Mouse (Mus musculus): ENCODE results near the gene Itga7. TPM values are rescaled to one million over a fixed set of nuclear protein-coding genes. Genes with fewer than 3 reads are reported as not detected.
"Not testable (repeated sequence)": the region's sequence is repeated elsewhere in the genome, so short reads cannot be mapped to it uniquely, and the experiment has no call there.

Itga7 gene
- polyA plus RNA-seq, 1 experiment from 2014 or later, result 12.7 TPM

- not testable (repeated sequence) for H3K4me1 ChIP-seq (ENCODE audit: control insufficient read depth, insufficient read depth, low read depth, low read length); H3K4me2 ChIP-seq (ENCODE audit: low read length); H3K4me3 ChIP-seq (ENCODE audit: low read length); H3K36me3 ChIP-seq (ENCODE audit: control insufficient read depth, insufficient read depth, low read length); ATAC-seq; H3K9ac ChIP-seq (ENCODE audit: low read depth, low read length); H3K27me3 ChIP-seq (replicated peaks; ENCODE audit: control insufficient read depth, insufficient read depth, low read length); H3K9me3 ChIP-seq (ENCODE audit: control insufficient read depth, low read length); H3K27ac ChIP-seq (ENCODE audit: low read depth, low read length)
- 73% methylated on average over 1 of the region's 1 CpGs for WGBS
Measured at GRCm38 (mm10) chr10:128989131-128989530, 55.5 kb downstream of the Itga7 start, which contains the start of gene Olfr9. Gene Olfr9, plus strand, starts transcription at chr10:128989431.

DNA sequence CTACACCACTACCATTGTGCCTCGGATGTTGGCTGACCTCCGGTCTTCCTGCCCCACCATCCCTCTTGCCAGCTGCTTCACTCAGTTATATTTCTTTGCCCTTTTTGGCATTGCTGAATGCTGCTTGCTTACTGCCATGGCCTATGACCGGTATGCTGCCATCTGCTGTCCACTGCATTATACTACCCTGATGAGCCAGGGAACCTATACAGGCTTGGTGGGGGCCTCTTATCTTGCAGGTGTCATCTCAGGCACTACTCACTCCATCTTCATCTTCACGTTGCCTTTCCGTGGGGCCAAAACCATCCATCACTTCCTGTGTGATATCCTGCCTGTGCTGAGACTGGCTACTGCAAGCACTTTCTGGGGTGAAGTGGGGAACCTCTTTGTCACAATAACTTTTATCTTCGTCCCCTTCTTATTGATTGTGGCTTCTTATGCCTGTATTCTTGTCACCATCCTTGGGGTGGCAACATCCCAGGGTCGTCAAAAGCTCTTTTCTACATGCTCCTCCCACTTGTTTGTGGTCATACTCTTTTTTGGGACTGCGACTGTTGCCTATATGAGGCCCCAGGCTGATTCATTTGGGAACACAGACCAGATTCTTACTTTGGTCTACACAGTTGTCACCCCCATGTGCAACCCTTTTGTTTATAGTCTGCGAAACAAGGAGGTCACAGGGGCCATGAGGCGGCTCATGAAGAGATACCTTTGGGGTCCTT lies 56.7 kb downstream of the Itga7 start:
- ATAC-seq, result 0 out of 2 replicates have a peak, but pooled peaks have one; percentile 58

DNA sequence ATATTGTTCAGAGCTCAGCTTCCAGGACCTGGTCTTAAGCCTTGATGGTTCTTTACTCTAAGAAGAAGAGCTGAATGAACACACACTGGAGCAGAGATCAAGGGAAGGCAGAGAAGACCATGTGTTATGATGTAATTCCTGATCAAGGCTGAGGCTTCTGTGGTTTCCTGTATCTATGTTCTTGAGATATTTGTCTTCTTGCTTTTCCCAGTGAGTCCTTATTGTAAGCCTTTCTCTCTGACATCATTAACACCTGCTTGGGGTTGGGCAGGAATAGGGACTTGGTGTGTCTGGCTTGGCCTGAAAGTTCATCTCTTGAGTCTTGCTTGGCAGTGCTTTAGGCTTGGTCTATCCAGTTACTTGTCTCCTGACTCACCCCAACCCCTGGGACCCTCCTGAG lies 57.4 kb downstream of the Itga7 start:
- no peak overlapping the region for H3K9ac ChIP-seq (ENCODE audit: low read depth, low read length)
- no peak overlapping the region for H3K4me3 ChIP-seq (ENCODE audit: low read length)
- H3K27ac ChIP-seq (ENCODE audit: low read depth, low read length), result no peak overlapping the region
- ATAC-seq, result no peak
- H3K36me3 ChIP-seq (ENCODE audit: control insufficient read depth, insufficient read depth, low read length), result no peaks in the 10 kb centered on the region
- H3K4me1 ChIP-seq (ENCODE audit: control insufficient read depth, insufficient read depth, low read depth, low read length), result no peaks in the 10 kb centered on the region
- no peaks in the 10 kb centered on the region for H3K27me3 ChIP-seq (replicated peaks; ENCODE audit: control insufficient read depth, insufficient read depth, low read length)
- H3K4me2 ChIP-seq (ENCODE audit: low read length), result no peak overlapping the region
- H3K9me3 ChIP-seq (ENCODE audit: control insufficient read depth, low read length), result no peaks in the 10 kb centered on the region

More for the DNA sequence above, 56.7 kb downstream of the Itga7 start:
- not testable (repeated sequence) for H3K4me2 ChIP-seq (ENCODE audit: low read length); H3K4me3 ChIP-seq (ENCODE audit: low read length); H3K9me3 ChIP-seq (ENCODE audit: control insufficient read depth, low read length); H3K4me1 ChIP-seq (ENCODE audit: control insufficient read depth, insufficient read depth, low read depth, low read length); H3K27ac ChIP-seq (ENCODE audit: low read depth, low read length); H3K9ac ChIP-seq (ENCODE audit: low read depth, low read length); H3K27me3 ChIP-seq (replicated peaks; ENCODE audit: control insufficient read depth, insufficient read depth, low read length); H3K36me3 ChIP-seq (ENCODE audit: control insufficient read depth, insufficient read depth, low read length)
- 69% methylated on average over 7 of the region's 10 CpGs for WGBS

DNA sequence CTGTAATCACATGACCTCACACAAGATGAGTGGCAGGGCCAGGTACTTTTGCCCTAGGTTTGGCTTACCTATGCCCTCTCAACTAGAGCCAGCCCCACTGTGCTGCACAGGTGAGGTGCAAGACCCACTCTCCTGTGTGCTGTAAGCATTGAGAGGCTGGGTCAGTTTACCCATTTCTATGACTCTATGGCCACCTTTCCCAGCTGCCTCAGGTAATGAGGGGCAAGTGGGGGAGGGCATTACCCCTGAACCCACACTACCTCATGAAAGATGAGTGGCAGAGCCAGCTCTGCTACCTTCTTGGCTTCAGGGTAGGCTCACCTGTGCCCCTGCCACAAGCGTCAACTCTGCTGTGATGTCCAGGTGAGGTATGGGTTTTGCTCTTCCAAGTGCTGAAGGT lies 62.2 kb downstream of the Itga7 start:
- WGBS, result 85% methylated on average over 1 of the region's 1 CpGs
- no peaks in the 10 kb centered on the region for H3K9me3 ChIP-seq (ENCODE audit: control insufficient read depth, low read length)
- no peak for ATAC-seq
- no peak overlapping the region for H3K4me2 ChIP-seq (ENCODE audit: low read length)
- no peaks in the 10 kb centered on the region for H3K27me3 ChIP-seq (replicated peaks; ENCODE audit: control insufficient read depth, insufficient read depth, low read length)
- no peaks in the 10 kb centered on the region for H3K4me1 ChIP-seq (ENCODE audit: control insufficient read depth, insufficient read depth, low read depth, low read length)
- H3K36me3 ChIP-seq (ENCODE audit: control insufficient read depth, insufficient read depth, low read length), result no peaks in the 10 kb centered on the region
- H3K9ac ChIP-seq (ENCODE audit: low read depth, low read length), result no peak overlapping the region
- no peak overlapping the region for H3K4me3 ChIP-seq (ENCODE audit: low read length)
- H3K27ac ChIP-seq (ENCODE audit: low read depth, low read length), result no peak overlapping the region

DNA sequence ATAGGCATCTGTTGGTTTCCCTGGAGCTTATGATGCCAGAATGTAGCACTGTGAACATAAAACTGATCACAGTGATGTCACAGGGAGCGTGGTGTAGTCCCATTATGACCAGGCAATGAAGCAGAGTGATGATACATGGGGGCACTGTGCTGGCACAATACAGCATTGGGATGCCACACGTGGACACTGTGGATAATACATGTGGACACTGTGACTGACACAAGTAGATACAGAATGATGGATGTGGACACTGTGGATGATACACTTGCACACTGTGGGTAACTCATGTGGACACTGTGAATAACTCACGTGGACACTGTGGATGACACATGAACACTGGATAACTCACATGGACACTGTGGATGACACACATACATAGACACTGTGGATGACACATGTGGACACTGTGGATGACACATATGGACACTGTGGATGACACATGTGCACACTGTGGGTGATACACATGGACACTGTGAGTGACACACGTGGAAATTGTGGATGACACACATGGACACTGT lies 63.0 kb downstream of the Itga7 start:
- Histone ChIP-seq H3K27me3 (replicated peaks; ENCODE audit: control insufficient read depth, insufficient read depth, low read length) (no peaks in the 10 kb centered on the region), H3K9me3 (ENCODE audit: control insufficient read depth, low read length) (no peaks in the 10 kb centered on the region), H3K36me3 (ENCODE audit: control insufficient read depth, insufficient read depth, low read length) (no peaks in the 10 kb centered on the region), H3K4me1 (ENCODE audit: control insufficient read depth, insufficient read depth, low read depth, low read length) (no peaks in the 10 kb centered on the region), H3K9ac (ENCODE audit: low read depth, low read length) (no peak overlapping the region), H3K27ac (ENCODE audit: low read depth, low read length) (no peak overlapping the region), H3K4me2 (ENCODE audit: low read length) (no peak overlapping the region), H3K4me3 (ENCODE audit: low read length) (no peak overlapping the region)
- 0 out of 2 replicates have a peak, but pooled peaks have one; percentile 24 for ATAC-seq
- WGBS, result 77% methylated on average over 4 of the region's 4 CpGs

- no peak overlapping the region for H3K4me2 ChIP-seq (ENCODE audit: low read length)
- no peak overlapping the region for H3K9ac ChIP-seq (ENCODE audit: low read depth, low read length)
- no peak overlapping the region for H3K27ac ChIP-seq (ENCODE audit: low read depth, low read length)
- H3K27me3 ChIP-seq (replicated peaks; ENCODE audit: control insufficient read depth, insufficient read depth, low read length), result no peaks in the 10 kb centered on the region
- no peak overlapping the region for H3K4me3 ChIP-seq (ENCODE audit: low read length)
- ATAC-seq, result no peak
- no peaks in the 10 kb centered on the region for H3K4me1 ChIP-seq (ENCODE audit: control insufficient read depth, insufficient read depth, low read depth, low read length)
- 82% methylated on average over 14 of the region's 14 CpGs for WGBS
- H3K36me3 ChIP-seq (ENCODE audit: control insufficient read depth, insufficient read depth, low read length), result no peaks in the 10 kb centered on the region
- no peaks in the 10 kb centered on the region for H3K9me3 ChIP-seq (ENCODE audit: control insufficient read depth, low read length)
Measured at GRCm38 (mm10) chr10:129004032-129004920, 70.7 kb downstream of the Itga7 start.

Other genes with a start within 250 kb of the Itga7 start
- gene Rab5b, start 237.6 kb upstream of the Itga7 start, polyA plus RNA-seq (2015; fragmentation: Nextera tagmentation; extraction: Ambion mirVana), result 118 and 130 TPM in 2 replicates
- 0.83 and 0.97 TPM in 2 replicates for gene Pmel, start 229.6 kb upstream of the Itga7 start, polyA plus RNA-seq (2015; fragmentation: Nextera tagmentation; extraction: Ambion mirVana)
- 18.3 and 24.2 TPM in 2 replicates for gene Cdk2, start 228.8 kb upstream of the Itga7 start, polyA plus RNA-seq (2015; fragmentation: Nextera tagmentation; extraction: Ambion mirVana)
- 7.4 and 8.8 TPM in 2 replicates for gene Dgka, start 189.0 kb upstream of the Itga7 start, polyA plus RNA-seq (2015; fragmentation: Nextera tagmentation; extraction: Ambion mirVana)
- 40.8 and 46.3 TPM in 2 replicates for gene Pym1, start 185.9 kb upstream of the Itga7 start, polyA plus RNA-seq (2015; fragmentation: Nextera tagmentation; extraction: Ambion mirVana)
- 0.45 and 0.74 TPM in 2 replicates for gene Mmp19, start 142.9 kb upstream of the Itga7 start, polyA plus RNA-seq (2015; fragmentation: Nextera tagmentation; extraction: Ambion mirVana)
- 49.6 and 53.2 TPM in 2 replicates for gene Dnajc14, start 129.8 kb upstream of the Itga7 start, polyA plus RNA-seq (2015; fragmentation: Nextera tagmentation; extraction: Ambion mirVana)
- gene Tmem198b, start 129.4 kb upstream of the Itga7 start, polyA plus RNA-seq (2015; fragmentation: Nextera tagmentation; extraction: Ambion mirVana), result 19.6 and 20.4 TPM in 2 replicates
- gene Sarnp, start 116.5 kb upstream of the Itga7 start, polyA plus RNA-seq (2015; fragmentation: Nextera tagmentation; extraction: Ambion mirVana), result 137 and 142 TPM in 2 replicates
- gene Ormdl2, start 112.2 kb upstream of the Itga7 start, polyA plus RNA-seq (2015; fragmentation: Nextera tagmentation; extraction: Ambion mirVana), result 23.6 and 27.6 TPM in 2 replicates
- 5.8 and 6.5 TPM in 2 replicates for gene Gdf11, start 42.1 kb upstream of the Itga7 start, polyA plus RNA-seq (2015; fragmentation: Nextera tagmentation; extraction: Ambion mirVana)
- gene Cd63, start 32.8 kb upstream of the Itga7 start, polyA plus RNA-seq (2015; fragmentation: Nextera tagmentation; extraction: Ambion mirVana), result 322 and 343 TPM in 2 replicates
- 29.6 and 30.0 TPM in 2 replicates for gene Rdh5, start 10.9 kb upstream of the Itga7 start, polyA plus RNA-seq (2015; fragmentation: Nextera tagmentation; extraction: Ambion mirVana)
- gene Bloc1s1, start 9.8 kb upstream of the Itga7 start, polyA plus RNA-seq (2015; fragmentation: Nextera tagmentation; extraction: Ambion mirVana), result 247 and 278 TPM in 2 replicates
- not detected in 2 replicates for gene Mettl7b, start 27.2 kb downstream of the Itga7 start, polyA plus RNA-seq (2015; fragmentation: Nextera tagmentation; extraction: Ambion mirVana)
- gene Olfr9, start 55.6 kb downstream of the Itga7 start, polyA plus RNA-seq (2015; fragmentation: Nextera tagmentation; extraction: Ambion mirVana), result not detected in 2 replicates
- gene Olfr763, start 77.0 kb downstream of the Itga7 start, polyA plus RNA-seq (2015; fragmentation: Nextera tagmentation; extraction: Ambion mirVana), result not detected in 2 replicates
- not detected in 2 replicates for gene Olfr764-ps1, start 106.1 kb downstream of the Itga7 start, polyA plus RNA-seq (2015; fragmentation: Nextera tagmentation; extraction: Ambion mirVana)
- gene Olfr765, start 116.2 kb downstream of the Itga7 start, polyA plus RNA-seq (2015; fragmentation: Nextera tagmentation; extraction: Ambion mirVana), result not detected in 2 replicates
- gene Olfr766-ps1, start 135.2 kb downstream of the Itga7 start, polyA plus RNA-seq (2015; fragmentation: Nextera tagmentation; extraction: Ambion mirVana), result not detected in 2 replicates
- not detected in 2 replicates for gene Olfr767, start 149.1 kb downstream of the Itga7 start, polyA plus RNA-seq (2015; fragmentation: Nextera tagmentation; extraction: Ambion mirVana)
- not detected in 2 replicates for gene Olfr768, start 165.6 kb downstream of the Itga7 start, polyA plus RNA-seq (2015; fragmentation: Nextera tagmentation; extraction: Ambion mirVana)
- not detected in 2 replicates for gene Olfr769, start 184.0 kb downstream of the Itga7 start, polyA plus RNA-seq (2015; fragmentation: Nextera tagmentation; extraction: Ambion mirVana)
- gene Olfr770, start 205.2 kb downstream of the Itga7 start, polyA plus RNA-seq (2015; fragmentation: Nextera tagmentation; extraction: Ambion mirVana), result not detected in 2 replicates
- not detected in 2 replicates for gene Olfr771, start 230.9 kb downstream of the Itga7 start, polyA plus RNA-seq (2015; fragmentation: Nextera tagmentation; extraction: Ambion mirVana)
- not detected in 2 replicates for gene Olfr772, start 244.1 kb downstream of the Itga7 start, polyA plus RNA-seq (2015; fragmentation: Nextera tagmentation; extraction: Ambion mirVana)

Data from hindbrain, embryonic 16.5 days (tissue).